Mouse (Mus musculus) kidney, postnatal 0 days (tissue): ENCODE results near the gene Gm20388. TPM values are rescaled to one million over a fixed set of nuclear protein-coding genes. Genes with fewer than 3 reads are reported as not detected.

Experiments used
- ATAC-seq: fragments of 200-750 bp; cut with Nextera tagmentation; replicated peaks from 2 replicates; pipeline ENCODE4 v1.8.0; 2017; ENCODE audit warnings: low read depth, moderate number of reproducible peaks, moderate TSS enrichment, moderate library complexity; ENCODE audit not compliant: low FRiP score
- DNase-seq: peaks from one replicate; pipeline ENCODE4 v3.0.0-alpha.2; 2016; ENCODE audit warnings: low spot score
- H3K27ac ChIP-seq: fragments of 300-500 bp; sonication (generic); 2 replicates; pipeline ENCODE4 v1.5.1; 2014; ENCODE audit warnings: mild to moderate bottlenecking
- H3K27me3 ChIP-seq: fragments of 300-500 bp; sonication (generic); 2 replicates; pipeline ENCODE4 v1.6.1; 2014; ENCODE audit warnings: low read length, mixed read lengths; ENCODE audit not compliant: insufficient read depth
- H3K36me3 ChIP-seq: fragments of 300-500 bp; sonication (generic); 2 replicates; pipeline ENCODE4 v1.6.1; 2014; ENCODE audit warnings: low read length, mixed read lengths; ENCODE audit not compliant: insufficient read depth
- H3K4me1 ChIP-seq: fragments of 300-500 bp; sonication (generic); replicated peaks from 2 replicates; pipeline ENCODE4 v1.6.1; 2014; ENCODE audit warnings: antibody characterized with exemption, low read length, mixed read lengths; ENCODE audit not compliant: insufficient read depth
- H3K4me2 ChIP-seq: fragments of 300-500 bp; sonication (generic); 2 replicates; pipeline ENCODE4 v1.6.1; 2014; ENCODE audit warnings: mild to moderate bottlenecking, low read length, moderate library complexity, mixed read lengths
- H3K4me3 ChIP-seq: fragments of 300-500 bp; sonication (generic); replicated peaks from 2 replicates; pipeline ENCODE4 v1.5.1; 2014; ENCODE audit warnings: low read depth, low read length
- H3K9ac ChIP-seq: fragments of 300-500 bp; sonication (generic); 2 replicates; pipeline ENCODE4 v1.6.1; 2014; ENCODE audit warnings: low read depth, low read length
- H3K9me3 ChIP-seq: fragments of 300-500 bp; sonication (generic); replicated peaks from 2 replicates; pipeline ENCODE4 v1.6.1; 2016; ENCODE audit warnings: low read length, inconsistent platforms, mixed read lengths
- CTCF ChIP-seq: IDR thresholded peaks from 2 replicates; pipeline ENCODE4 v1.5.1; 2016; ENCODE audit warnings: antibody characterized with exemption, low read depth, mild to moderate bottlenecking, moderate library complexity
- WGBS: fragments of 180-500 bp; shearing (Covaris S2); extraction: QIAGEN DNeasy Blood & Tissue Kit; methylation state at CpG from one replicate; pipeline ENCODE4 v1.1.7; 2014; 5-methylcytosine and 5-hydroxymethylcytosine counted together
- polyA plus RNA-seq: library from polyadenylated mRNA; unstranded; fragments of >200 nt; fragmentation: Nextera tagmentation; extraction: Ambion mirVana; gene quantifications from 2 replicates; pipeline ENCODE4 v1.2.1, GENCODE M21; 2015

The Gm20388 gene
- polyA plus RNA-seq, 1 experiment from 2014 or later = not detected

- Histone ChIP-seq H3K4me1 (peaks cover 17% of the 10 kb centered on the region; the same call in 1 of the 2 replicates), H3K9ac (no peak overlapping the region; the same call in 1 of the 2 replicates), H3K27me3 (no peaks in the 10 kb centered on the region), H3K36me3 (0 out of 2 replicates have a peak, but pooled peaks cover 5% of the 10 kb centered on the region), H3K4me2 (peak overlapping the region; percentile 57), H3K27ac (0 out of 2 replicates have a peak overlapping the region, but pooled peaks have one; percentile 13), H3K9me3 (no peaks in the 10 kb centered on the region), H3K4me3 (0 out of 2 replicates have a peak overlapping the region, but pooled peaks have one; percentile 30)
- WGBS = under 1% methylated on average over 9 of the region's 9 CpGs
- no peak for TF ChIP-seq CTCF
- DNase-seq (peak; percentile 74), ATAC-seq (no peak)
These were observed 2432.2 kb downstream of the Gm20388 start for GRCm38 (mm10) chr8:122342806-122343209.

- Histone ChIP-seq H3K27ac (0 out of 2 replicates have a peak overlapping the region, but pooled peaks have one; percentile 13), H3K36me3 (0 out of 2 replicates have a peak, but pooled peaks cover 5% of the 10 kb centered on the region), H3K9ac (no peak overlapping the region), H3K4me1 (peaks cover 17% of the 10 kb centered on the region; the same call in 1 of the 2 replicates), H3K27me3 (no peaks in the 10 kb centered on the region), H3K4me2 (peak overlapping the region; percentile 57), H3K4me3 (peak overlapping the region; percentile 30), H3K9me3 (no peaks in the 10 kb centered on the region)
- ATAC-seq = no peak
- no peak for DNase-seq
- no peak for TF ChIP-seq CTCF
- 6% methylated on average over 11 of the region's 11 CpGs for WGBS
These were observed 2432.7 kb downstream of the Gm20388 start for GRCm38 (mm10) chr8:122343341-122343740.

GRCm38 (mm10) chr8:122343758-122344157 is 2433.1 kb downstream of the Gm20388 start:
- no peaks in the 10 kb centered on the region for H3K27me3 ChIP-seq
- peak; percentile 59 for DNase-seq
- no peaks in the 10 kb centered on the region for H3K9me3 ChIP-seq
- H3K9ac ChIP-seq = peak overlapping the region; percentile 36; the same call in 1 of the 2 replicates
- ATAC-seq = no peak
- no peak for TF ChIP-seq CTCF
- no peak overlapping the region for H3K27ac ChIP-seq
- 0 out of 2 replicates have a peak, but pooled peaks cover 5% of the 10 kb centered on the region for H3K36me3 ChIP-seq
- H3K4me3 ChIP-seq = peak overlapping the region; percentile 30
- WGBS = 0% methylated on average over 14 of the region's 14 CpGs
- peak overlapping the region; percentile 57 for H3K4me2 ChIP-seq
- H3K4me1 ChIP-seq = peaks cover 17% of the 10 kb centered on the region; the same call in 1 of the 2 replicates

GRCm38 (mm10) chr8:122344219-122344618 is 2433.6 kb downstream of the Gm20388 start:
- ATAC-seq (peak; percentile 53), DNase-seq (no peak)
- 6% methylated on average over 2 of the region's 5 CpGs for WGBS
- Histone ChIP-seq H3K4me1 (peaks cover 17% of the 10 kb centered on the region; the same call in 1 of the 2 replicates), H3K36me3 (0 out of 2 replicates have a peak, but pooled peaks cover 4% of the 10 kb centered on the region), H3K9ac (no peak overlapping the region), H3K4me2 (no peak overlapping the region; the same call in 1 of the 2 replicates), H3K9me3 (no peaks in the 10 kb centered on the region), H3K27me3 (no peaks in the 10 kb centered on the region), H3K27ac (no peak overlapping the region), H3K4me3 (no peak overlapping the region)
- no peak for TF ChIP-seq CTCF

- WGBS = 53% methylated on average over 12 of the region's 12 CpGs
- no peak overlapping the region for H3K27ac ChIP-seq
These were observed 2434.8 kb downstream of the Gm20388 start for GRCm38 (mm10) chr8:122345181-122346095.

GRCm38 (mm10) chr8:122347811-122348552 is 2437.3 kb downstream of the Gm20388 start:
- H3K9me3 ChIP-seq = no peaks in the 10 kb centered on the region
- no peak overlapping the region for H3K4me3 ChIP-seq
- no peak overlapping the region for H3K9ac ChIP-seq
- no peaks in the 10 kb centered on the region for H3K36me3 ChIP-seq
- H3K27me3 ChIP-seq = no peaks in the 10 kb centered on the region
- H3K4me1 ChIP-seq = peaks cover 7% of the 10 kb centered on the region; the same call in 1 of the 2 replicates
- DNase-seq (no peak), ATAC-seq (no peak)
- no peak overlapping the region for H3K27ac ChIP-seq
- TF ChIP-seq CTCF = no peak
- WGBS = 71% methylated on average over 5 of the region's 5 CpGs
- H3K4me2 ChIP-seq = no peak overlapping the region

More at GRCm38 (mm10) chr8:122345181-122346095, 2434.8 kb downstream of the Gm20388 start:
- Histone ChIP-seq H3K4me2 (no peak overlapping the region), H3K27me3 (no peaks in the 10 kb centered on the region), H3K9me3 (no peaks in the 10 kb centered on the region), H3K36me3 (no peaks in the 10 kb centered on the region), H3K4me3 (no peak overlapping the region), H3K4me1 (peaks cover 17% of the 10 kb centered on the region; the same call in 1 of the 2 replicates), H3K9ac (no peak overlapping the region)
- ATAC-seq = no peak
- TF ChIP-seq CTCF = no peak
- DNase-seq = no peak
